Mouse (Mus musculus) kidney, adult 2 months (tissue): ENCODE results near the gene Dph1.

Experiments used
- CTCF ChIP-seq: fragments of 200-500 bp; conservative IDR thresholded peaks from 2 replicates; pipeline ENCODE4 v1.5.1; 2011; ENCODE audit warnings: low read depth, mild to moderate bottlenecking, control low read depth, low read length, moderate library complexity, mixed read lengths; ENCODE audit not compliant: insufficient read depth, insufficient read length
- POLR2A ChIP-seq: fragments of 200-500 bp; IDR thresholded peaks from one replicate; pipeline ENCODE4 v1.6.1; 2011; ENCODE audit warnings: low read depth, low read length, control low read depth

- TF ChIP-seq CTCF (no peak), POLR2A (no peak)
Measured at GRCm38 (mm10) chr11:75201721-75202120, 10.7 kb upstream of the Dph1 start.
